In the genomic region with DNA sequence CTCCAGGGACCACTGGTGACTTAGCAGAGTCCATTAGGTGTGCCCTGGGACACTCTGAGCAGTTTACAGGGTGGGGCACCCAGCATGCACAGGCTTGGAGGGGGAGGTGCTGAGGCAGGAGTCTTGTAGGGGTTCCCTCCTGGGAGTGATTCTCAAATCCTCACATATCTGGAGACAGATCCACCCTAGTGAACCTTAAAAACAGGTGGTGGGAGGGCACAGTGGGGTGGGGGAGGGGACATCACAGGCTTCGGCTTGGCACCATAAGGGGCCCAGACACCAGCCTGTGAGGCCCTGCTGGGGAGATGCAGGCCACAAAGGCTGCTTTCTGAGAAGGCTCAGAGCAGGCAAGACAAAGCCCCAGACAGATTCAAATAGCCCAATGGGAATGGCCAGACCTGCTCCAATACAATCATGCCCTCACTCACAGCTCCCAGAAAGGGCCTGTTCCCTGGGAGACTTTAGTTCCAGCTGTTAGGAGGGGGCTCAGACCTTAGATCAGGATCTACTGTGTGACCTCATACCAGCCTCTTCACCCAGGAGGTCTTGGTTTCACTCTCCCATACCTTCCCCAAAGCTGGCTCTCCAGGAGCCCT, we compare ENCODE assay signal across 10 mouse cellular contexts. TPM values are rescaled to one million over a fixed set of nuclear protein-coding genes. Genes with fewer than 3 reads are reported as not detected.
DNase-seq lines count a peak whose midpoint lies in the region; ATAC-seq and TF ChIP-seq lines count a peak whose summit lies in the region.
"Had no signal": no experiment of that assay in that cellular context is flagged by ENCODE, and none has a peak within 500 bp of the region (broad histone marks: within the 10 kb centered on the region; RNA-seq: fewer than 3 reads in every experiment).

No protein-coding gene starts in this region.

- H3K4me2 ChIP-seq in hindbrain, embryonic 13.5 days: no peak overlapping the region
- H3K4me2 ChIP-seq in midbrain, embryonic 14.5 days (ENCODE audit: low read length): no peak overlapping the region

- H3K36me3 ChIP-seq in E14TG2a.4 (ENCODE audit: insufficient read depth, low read length): peaks cover 40% of the 10 kb centered on the region
- no peaks in the 10 kb centered on the region for H3K36me3 ChIP-seq in hindbrain, embryonic 13.5 days
- H3K36me3 ChIP-seq in midbrain, embryonic 14.5 days (ENCODE audit: control insufficient read depth, insufficient read depth, low read length): no peaks in the 10 kb centered on the region

- H3K4me3 ChIP-seq in E14TG2a.4 (replicated peaks; ENCODE audit: low read length): peak overlapping the region; percentile 53
- H3K4me3 ChIP-seq in hindbrain, embryonic 13.5 days: no peak overlapping the region
- no peak overlapping the region for H3K4me3 ChIP-seq in midbrain, embryonic 14.5 days (replicated peaks; ENCODE audit: low read depth, low read length)
- no peak overlapping the region for H3K4me3 ChIP-seq in left cerebral cortex, adult 2 months

- WGBS in hindbrain, embryonic 13.5 days: 14% methylated on average over 1 of the region's 1 CpGs
- WGBS in midbrain, embryonic 14.5 days: 11% methylated on average over 1 of the region's 1 CpGs

- peak overlapping the region; percentile 55; the same call in 1 of the 2 replicates for H3K9ac ChIP-seq in hindbrain, embryonic 13.5 days
- peak overlapping the region; percentile 4; the same call in 1 of the 2 replicates for H3K9ac ChIP-seq in midbrain, embryonic 14.5 days (replicated peaks; ENCODE audit: low read length)

- H3K27me3 ChIP-seq in E14TG2a.4 (ENCODE audit: insufficient read depth, low read length): no peaks in the 10 kb centered on the region
- no peaks in the 10 kb centered on the region for H3K27me3 ChIP-seq in hindbrain, embryonic 13.5 days
- H3K27me3 ChIP-seq in midbrain, embryonic 14.5 days (ENCODE audit: control insufficient read depth, insufficient read depth, low read length): no peaks in the 10 kb centered on the region

- H3K9me3 ChIP-seq in E14TG2a.4 (ENCODE audit: low read length): no peaks in the 10 kb centered on the region
- no peaks in the 10 kb centered on the region for H3K9me3 ChIP-seq in hindbrain, embryonic 13.5 days
- H3K9me3 ChIP-seq in midbrain, embryonic 14.5 days (ENCODE audit: control insufficient read depth, low read length): no peaks in the 10 kb centered on the region

- H3K27ac ChIP-seq in hindbrain, embryonic 13.5 days: peak overlapping the region; percentile 60
- H3K27ac ChIP-seq in midbrain, embryonic 14.5 days (replicated peaks; ENCODE audit: low read depth, low read length): peak overlapping the region; percentile 3
- H3K27ac ChIP-seq in left cerebral cortex, adult 2 months: no peak overlapping the region

- no peak for ATAC-seq in hindbrain, embryonic 13.5 days (ENCODE audit: low FRiP score)
- ATAC-seq in midbrain, embryonic 14.5 days (ENCODE audit: low FRiP score, low TSS enrichment): 0 out of 2 replicates have a peak, but pooled peaks have one; percentile 14

- no peak for TF ChIP-seq CTCF in E14TG2a.4 (conservative IDR thresholded peaks at IDR 0.05; ENCODE audit: low read length)
- TF ChIP-seq CTCF in left cerebral cortex, adult 2 months (IDR thresholded peaks at IDR 0.05): no peak

- peaks cover 99% of the 10 kb centered on the region for H3K4me1 ChIP-seq in E14TG2a.4 (replicated peaks; ENCODE audit: low read depth, low read length)
- H3K4me1 ChIP-seq in hindbrain, embryonic 13.5 days (replicated peaks): peaks cover 78% of the 10 kb centered on the region
- peaks cover 30% of the 10 kb centered on the region for H3K4me1 ChIP-seq in midbrain, embryonic 14.5 days (ENCODE audit: control insufficient read depth, insufficient read depth, low read length)

- DNase-seq in embryo, embryonic 10 days (ENCODE audit: low spot score): peak; percentile 44
- no peak for DNase-seq in embryo, embryonic 9.5 days (ENCODE audit: extremely low spot score)
- peak; percentile 47 for DNase-seq in midbrain, embryonic 14.5 days
- no peak for DNase-seq in MN1 (ENCODE audit: low spot score)
- no peak for DNase-seq in frontal cortex, postnatal 36 days (ENCODE audit: low spot score in 2 of 2)
- DNase-seq in left cerebral cortex, adult 2 months (ENCODE audit: extremely low spot score in 1 of 2, low spot score in 2 of 2): no peak
- DNase-seq: lung, adult 2 months had no signal

- intact Hi-C loops in left cerebral cortex, adult 2 months (cut with DNase I): no loop called here

RNA-seq across cellular contexts. Expression of a gene that starts 6.5 kb away (rescaled TPM):
- polyA plus RNA-seq in hindbrain, embryonic 13.5 days (2015; fragmentation: Nextera tagmentation; extraction: Ambion mirVana): 23.0 and 23.4 TPM in 2 replicates
- 24.0 and 30.1 TPM in 2 replicates for polyA plus RNA-seq in midbrain, embryonic 14.5 days (2014; fragmentation: Nextera tagmentation; extraction: Ambion mirVana)
- total RNA-seq in left cerebral cortex, adult 2 months (2021): 10 to 100 TPM; 52.3 to 54.9 TPM

RNA-seq across cellular contexts. Expression of a gene that starts 45.3 kb away (rescaled TPM):
- polyA plus RNA-seq in hindbrain, embryonic 13.5 days (2015; fragmentation: Nextera tagmentation; extraction: Ambion mirVana): 51.7 and 54.3 TPM in 2 replicates
- 60.0 and 63.6 TPM in 2 replicates for polyA plus RNA-seq in midbrain, embryonic 14.5 days (2014; fragmentation: Nextera tagmentation; extraction: Ambion mirVana)
- total RNA-seq in left cerebral cortex, adult 2 months (2021): 10 to 100 TPM; 24.4 to 33.8 TPM

RNA-seq across cellular contexts. Expression of a gene that starts 45.4 kb away (rescaled TPM):
- 11.5 and 12.2 TPM in 2 replicates for polyA plus RNA-seq in hindbrain, embryonic 13.5 days (2015; fragmentation: Nextera tagmentation; extraction: Ambion mirVana)
- 13.0 and 13.2 TPM in 2 replicates for polyA plus RNA-seq in midbrain, embryonic 14.5 days (2014; fragmentation: Nextera tagmentation; extraction: Ambion mirVana)
- total RNA-seq in left cerebral cortex, adult 2 months (2021): 1 to 10 TPM; 5.6 to 5.7 TPM

RNA-seq across cellular contexts. Expression of a gene that starts 59.4 kb away (rescaled TPM):
- not detected in 2 replicates for polyA plus RNA-seq in hindbrain, embryonic 13.5 days (2015; fragmentation: Nextera tagmentation; extraction: Ambion mirVana)
- polyA plus RNA-seq in midbrain, embryonic 14.5 days (2014; fragmentation: Nextera tagmentation; extraction: Ambion mirVana): not detected in 2 replicates
- total RNA-seq in left cerebral cortex, adult 2 months (2021): not detected
- polyA plus RNA-seq: gonadal fat pad, adult 2 months; lung, adult 2 months had no signal

RNA-seq across cellular contexts. Expression of a gene that starts 59.4 kb away (rescaled TPM):
- 53.2 and 55.3 TPM in 2 replicates for polyA plus RNA-seq in hindbrain, embryonic 13.5 days (2015; fragmentation: Nextera tagmentation; extraction: Ambion mirVana)
- polyA plus RNA-seq in midbrain, embryonic 14.5 days (2014; fragmentation: Nextera tagmentation; extraction: Ambion mirVana): 44.9 and 51.8 TPM in 2 replicates
- total RNA-seq in left cerebral cortex, adult 2 months (2021): 10 to 100 TPM; 15.8 to 18.1 TPM

Comparison
In these comparisons a context has a peak if more than half of its experiments do, and no peak if none do; other contexts are left out.
1. DNase-seq: peak in embryo, embryonic 10 days (single experiment) and midbrain, embryonic 14.5 days (single experiment); none in embryo, embryonic 9.5 days (single experiment), MN1 (single experiment), frontal cortex, postnatal 36 days (0 of 2) and left cerebral cortex, adult 2 months (0 of 2).